Mouse (Mus musculus): ENCODE measurements around the gene Sri. TPM values are rescaled to one million over a fixed set of nuclear protein-coding genes. Genes with fewer than 3 reads are reported as not detected.

The Sri gene
- polyA plus RNA-seq, 1 experiment: 11.3 TPM

DNA sequence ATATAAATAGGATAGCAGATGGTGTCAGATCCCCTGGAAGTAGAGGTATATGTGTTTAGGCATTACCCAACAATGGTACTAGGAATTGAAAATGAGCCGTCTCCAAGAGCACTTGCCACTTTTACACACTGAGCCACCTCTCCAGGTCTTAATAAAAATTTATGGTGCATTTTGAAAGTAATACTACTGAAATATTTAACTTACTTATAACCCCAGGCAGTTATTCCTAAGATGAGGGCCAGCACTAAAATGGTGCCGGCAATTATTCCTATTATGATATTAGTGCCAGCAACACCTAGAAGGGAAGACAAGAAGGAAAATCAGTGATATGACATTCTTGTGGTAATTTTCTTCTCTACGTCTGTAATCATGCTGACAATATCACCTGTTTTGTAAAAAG lies 65.8 kb downstream of the Sri start:
- H3K4me1 ChIP-seq (ENCODE audit: control insufficient read depth, insufficient read depth, low read length): no peaks in the 10 kb centered on the region
- TF ChIP-seq CTCF (IDR thresholded peaks at IDR 0.05; ENCODE audit: control insufficient read depth, insufficient read depth, insufficient replicate concordance, low read depth, low read length) (no peak), POLR2A (IDR thresholded peaks at IDR 0.05; ENCODE audit: control insufficient read depth, low read depth, low read length) (no peak)
- no peaks in the 10 kb centered on the region for H3K36me3 ChIP-seq (ENCODE audit: control insufficient read depth, insufficient read depth, low read length)
- H3K27me3 ChIP-seq (ENCODE audit: control insufficient read depth, insufficient read depth, low read length): no peaks in the 10 kb centered on the region
- H3K4me3 ChIP-seq (ENCODE audit: control insufficient read depth, low read depth, low read length): no peak overlapping the region
- no peak overlapping the region for H3K27ac ChIP-seq (ENCODE audit: control insufficient read depth, insufficient read depth, low read depth, low read length)

DNA sequence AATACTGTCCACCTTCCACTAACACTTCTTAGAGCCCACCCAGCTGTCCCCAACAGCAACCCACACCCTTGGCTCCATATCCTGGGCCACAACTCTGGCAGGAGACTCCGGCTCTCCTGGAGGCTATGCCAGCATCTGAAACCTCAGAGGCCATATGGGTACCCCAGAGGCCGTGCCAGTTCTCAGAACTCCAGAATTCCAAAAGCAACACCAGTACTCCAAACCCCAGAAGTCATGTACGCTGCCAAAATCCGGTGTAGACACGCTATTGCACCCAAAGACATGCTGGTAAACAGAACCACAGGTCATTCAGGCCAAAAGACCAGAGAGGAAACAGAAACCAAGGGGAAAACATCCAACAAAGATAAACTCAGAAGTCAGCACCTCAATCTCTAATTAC lies 66.4 kb downstream of the Sri start:
- no peaks in the 10 kb centered on the region for H3K4me1 ChIP-seq (ENCODE audit: control insufficient read depth, insufficient read depth, low read length)
- no peak overlapping the region for H3K27ac ChIP-seq (ENCODE audit: control insufficient read depth, insufficient read depth, low read depth, low read length)
- no peaks in the 10 kb centered on the region for H3K36me3 ChIP-seq (ENCODE audit: control insufficient read depth, insufficient read depth, low read length)
- no peaks in the 10 kb centered on the region for H3K27me3 ChIP-seq (ENCODE audit: control insufficient read depth, insufficient read depth, low read length)
- no peak overlapping the region for H3K4me3 ChIP-seq (ENCODE audit: control insufficient read depth, low read depth, low read length)
- TF ChIP-seq POLR2A (IDR thresholded peaks at IDR 0.05; ENCODE audit: control insufficient read depth, low read depth, low read length): no peak
- no peak for TF ChIP-seq CTCF (IDR thresholded peaks at IDR 0.05; ENCODE audit: control insufficient read depth, insufficient read depth, insufficient replicate concordance, low read depth, low read length)

DNA sequence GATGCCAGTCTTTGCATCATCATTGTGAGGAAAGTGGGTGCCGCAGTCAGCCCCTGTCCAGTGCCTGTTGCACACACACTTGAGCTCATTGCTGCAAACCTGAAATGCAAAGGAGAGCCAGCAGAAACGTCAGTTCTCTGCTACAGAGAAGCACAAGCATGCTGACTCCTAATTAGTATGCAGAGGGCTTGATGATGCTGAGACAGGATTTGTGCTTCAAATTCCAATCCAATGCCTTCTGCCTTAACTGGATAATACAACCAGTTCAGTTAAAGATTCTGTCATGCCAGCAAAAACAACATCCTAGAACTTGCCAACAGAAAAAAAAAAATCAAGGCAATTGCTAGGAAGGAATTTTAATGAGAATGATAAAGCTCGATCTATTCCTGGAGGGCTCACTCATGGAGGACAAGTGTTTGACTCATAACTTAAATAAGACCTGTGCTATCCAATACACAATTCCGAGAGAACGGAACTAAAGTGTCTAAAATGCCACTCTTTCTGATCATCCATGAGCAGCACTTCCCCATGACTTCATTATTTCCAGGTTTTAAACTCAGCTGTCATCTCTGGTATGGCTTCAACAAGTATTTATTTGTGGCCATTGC lies 70.8 kb downstream of the Sri start:
- Histone ChIP-seq H3K4me3 (ENCODE audit: control insufficient read depth, low read depth, low read length) (no peak overlapping the region), H3K4me1 (ENCODE audit: control insufficient read depth, insufficient read depth, low read length) (no peaks in the 10 kb centered on the region), H3K27me3 (ENCODE audit: control insufficient read depth, insufficient read depth, low read length) (no peaks in the 10 kb centered on the region), H3K27ac (ENCODE audit: control insufficient read depth, insufficient read depth, low read depth, low read length) (no peak overlapping the region), H3K36me3 (ENCODE audit: control insufficient read depth, insufficient read depth, low read length) (no peaks in the 10 kb centered on the region)
- TF ChIP-seq POLR2A (IDR thresholded peaks at IDR 0.05; ENCODE audit: control insufficient read depth, low read depth, low read length): no peak
- TF ChIP-seq CTCF (IDR thresholded peaks at IDR 0.05; ENCODE audit: control insufficient read depth, insufficient read depth, insufficient replicate concordance, low read depth, low read length): no peak

Other genes with a start within 250 kb of the Sri start
- gene Steap4, start 85.6 kb upstream of the Sri start, polyA plus RNA-seq (2012; rRNA removed): 1.6 and 2.0 TPM in 2 replicates

Data from testis, adult 2 months (tissue).